Mouse (Mus musculus) embryonic fibroblast, embryonic 13.5 days (primary cell): ENCODE measurements at regions not wholly inside any gene's neighbourhood (a gene's known extent, or its start where the extent isn't known, plus 50 kb on each side); places are given as distances from the start of the nearest gene placed in this dataset.

Experiments
- H3K27ac ChIP-seq: 2 replicates; pipeline ENCODE4 v1.5.1; 2012; ENCODE audit warnings: low read length, control low read depth, inconsistent platforms; ENCODE audit not compliant: insufficient read depth
- H3K4me1 ChIP-seq: 2 replicates; pipeline ENCODE4 v1.6.1; 2011; ENCODE audit warnings: low read length; ENCODE audit not compliant: control insufficient read depth, insufficient read depth
- H3K4me3 ChIP-seq: 2 replicates; pipeline ENCODE4 v1.5.1; 2011; ENCODE audit warnings: mild to moderate bottlenecking, control low read depth, low read length; ENCODE audit not compliant: insufficient read depth
- CTCF ChIP-seq: IDR thresholded peaks from 2 replicates; pipeline ENCODE4 v1.5.1; 2011; ENCODE audit warnings: mild to moderate bottlenecking, control low read depth, low read length, moderate library complexity, borderline replicate concordance; ENCODE audit not compliant: insufficient read depth
- POLR2A ChIP-seq: IDR thresholded peaks from 2 replicates; pipeline ENCODE4 v1.6.1; 2011; ENCODE audit warnings: low read depth, mild to moderate bottlenecking, control low read depth, low read length, moderate library complexity

- TF ChIP-seq CTCF (no peak), POLR2A (no peak)
Measured at GRCm38 (mm10) chr8:57111403-57111771, 209.4 kb upstream of the Hand2 start.

GRCm38 (mm10) chr8:57113915-57114314, 206.9 kb upstream of the Hand2 start:
- no peak for TF ChIP-seq CTCF
- no peak for TF ChIP-seq POLR2A
- Histone ChIP-seq H3K27ac (no peak overlapping the region), H3K4me3 (no peak overlapping the region), H3K4me1 (no peaks in the 10 kb centered on the region)

More at GRCm38 (mm10) chr8:57111403-57111771, 209.4 kb upstream of the Hand2 start:
- Histone ChIP-seq H3K4me3 (no peak overlapping the region), H3K4me1 (no peaks in the 10 kb centered on the region), H3K27ac (no peak overlapping the region)

GRCm38 (mm10) chr8:57115303-57115702, 205.5 kb upstream of the Hand2 start:
- Histone ChIP-seq H3K27ac (no peak overlapping the region), H3K4me3 (no peak overlapping the region), H3K4me1 (no peaks in the 10 kb centered on the region)
- TF ChIP-seq POLR2A = no peak
- TF ChIP-seq CTCF = no peak

GRCm38 (mm10) chr8:57134041-57134440, 186.7 kb upstream of the Hand2 start:
- no peaks in the 10 kb centered on the region for H3K4me1 ChIP-seq
- H3K27ac ChIP-seq = no peak overlapping the region
- TF ChIP-seq POLR2A (no peak), CTCF (no peak)
- no peak overlapping the region for H3K4me3 ChIP-seq

- TF ChIP-seq POLR2A = no peak
- no peak for TF ChIP-seq CTCF
- H3K4me1 ChIP-seq = no peaks in the 10 kb centered on the region
- H3K27ac ChIP-seq = no peak overlapping the region
- no peak overlapping the region for H3K4me3 ChIP-seq
Measured at GRCm38 (mm10) chr8:57134726-57135125, 186.1 kb upstream of the Hand2 start.

GRCm38 (mm10) chr8:57148036-57148435, 172.7 kb upstream of the Hand2 start:
- no peak for TF ChIP-seq CTCF
- H3K4me3 ChIP-seq = no peak overlapping the region

GRCm38 (mm10) chr8:57191153-57191552, 129.6 kb upstream of the Hand2 start:
- no peak overlapping the region for H3K4me3 ChIP-seq
- no peaks in the 10 kb centered on the region for H3K4me1 ChIP-seq
- TF ChIP-seq CTCF = no peak
- TF ChIP-seq POLR2A = no peak

More at GRCm38 (mm10) chr8:57148036-57148435, 172.7 kb upstream of the Hand2 start:
- Histone ChIP-seq H3K27ac (no peak overlapping the region), H3K4me1 (no peaks in the 10 kb centered on the region)

GRCm38 (mm10) chr8:57200280-57200679, 120.5 kb upstream of the Hand2 start:
- TF ChIP-seq POLR2A (no peak), CTCF (no peak)
- H3K4me3 ChIP-seq = no peak overlapping the region
- no peaks in the 10 kb centered on the region for H3K4me1 ChIP-seq
- no peak overlapping the region for H3K27ac ChIP-seq

More at GRCm38 (mm10) chr8:57191153-57191552, 129.6 kb upstream of the Hand2 start:
- H3K27ac ChIP-seq = no peak overlapping the region

- no peak overlapping the region for H3K4me3 ChIP-seq
Measured at GRCm38 (mm10) chr8:57209584-57209983, 111.2 kb upstream of the Hand2 start.

GRCm38 (mm10) chr8:57213066-57213465, 107.7 kb upstream of the Hand2 start:
- Histone ChIP-seq H3K4me1 (no peaks in the 10 kb centered on the region), H3K27ac (no peak overlapping the region), H3K4me3 (no peak overlapping the region)
- no peak for TF ChIP-seq POLR2A
- no peak for TF ChIP-seq CTCF

More at GRCm38 (mm10) chr8:57209584-57209983, 111.2 kb upstream of the Hand2 start:
- H3K4me1 ChIP-seq = no peaks in the 10 kb centered on the region
- no peak overlapping the region for H3K27ac ChIP-seq
- TF ChIP-seq CTCF = no peak
- no peak for TF ChIP-seq POLR2A
